20 mouse cellular contexts compared by ENCODE assay signal in genomic region chr15:10898715-10899486, GRCm38 (mm10).
"Had no signal": no experiment of that assay in that cellular context is flagged by ENCODE, and none has a peak within 500 bp of the region (broad histone marks: within the 10 kb centered on the region; RNA-seq: fewer than 3 reads in every experiment).

No protein-coding gene starts in this region.

- DNase-seq: kidney, adult 2 months; kidney, postnatal 10 days; layer of hippocampus, postnatal 36 days; liver, postnatal 0 days; thymus, adult 2 months; thymus, postnatal 14 days; thymus, postnatal 4 days had no signal

- H3K36me3 ChIP-seq: limb, embryonic 12.5 days; limb, embryonic 15.5 days; midbrain, embryonic 10.5 days; midbrain, embryonic 13.5 days had no signal

- H3K27ac ChIP-seq: left cerebral cortex, adult 2 months; limb, embryonic 12.5 days; limb, embryonic 15.5 days; liver, embryonic 14.5 days; midbrain, embryonic 10.5 days; midbrain, embryonic 13.5 days; stomach, postnatal 0 days had no signal

- H3K9me3 ChIP-seq: limb, embryonic 12.5 days; limb, embryonic 15.5 days; midbrain, embryonic 10.5 days; midbrain, embryonic 13.5 days had no signal

- ATAC-seq: intestine, embryonic 16.5 days; liver, postnatal 0 days; lung, postnatal 0 days; midbrain, embryonic 13.5 days; midbrain, embryonic 16.5 days had no signal

- H3K4me1 ChIP-seq: midbrain, embryonic 10.5 days; midbrain, embryonic 13.5 days had no signal

- H3K27me3 ChIP-seq: limb, embryonic 12.5 days; limb, embryonic 15.5 days; midbrain, embryonic 13.5 days had no signal

- H3K9ac ChIP-seq: limb, embryonic 12.5 days; limb, embryonic 15.5 days; liver, embryonic 14.5 days; liver, postnatal 0 days; lung, embryonic 14.5 days; midbrain, embryonic 13.5 days had no signal

- H3K4me3 ChIP-seq: left cerebral cortex, adult 2 months; limb, embryonic 12.5 days; limb, embryonic 15.5 days; megakaryocyte, embryonic 14.5 days; midbrain, embryonic 10.5 days; midbrain, embryonic 13.5 days had no signal

- H3K4me2 ChIP-seq: limb, embryonic 12.5 days; limb, embryonic 15.5 days; liver, embryonic 11.5 days; lung, embryonic 14.5 days; midbrain, embryonic 13.5 days had no signal
